Mouse (Mus musculus) liver, embryonic 16.5 days (tissue): Measurements from ENCODE around the gene Peli1. TPM values are rescaled to one million over a fixed set of nuclear protein-coding genes. Genes with fewer than 3 reads are reported as not detected.

Source experiments
- ATAC-seq: fragments of 200-750 bp; cut with Nextera tagmentation; 2 replicates; pipeline ENCODE4 v1.8.0; 2017; ENCODE audit warnings: low read depth, mild to moderate bottlenecking, moderate number of reproducible peaks, moderate library complexity
- H3K27ac ChIP-seq: fragments of 300-500 bp; sonication (generic); 2 replicates; pipeline ENCODE4 v1.5.1; 2014; ENCODE audit warnings: mild to moderate bottlenecking, low read length
- H3K27me3 ChIP-seq: fragments of 300-500 bp; sonication (generic); 2 replicates; pipeline ENCODE4 v1.6.1; 2014; ENCODE audit warnings: low read depth, low read length, mixed read lengths; ENCODE audit not compliant: control insufficient read depth, insufficient read depth
- H3K36me3 ChIP-seq: fragments of 300-500 bp; sonication (generic); 2 replicates; pipeline ENCODE4 v1.6.1; 2014; ENCODE audit warnings: mild to moderate bottlenecking; ENCODE audit not compliant: control insufficient read depth, insufficient read depth
- H3K4me1 ChIP-seq: fragments of 300-500 bp; sonication (generic); 2 replicates; pipeline ENCODE4 v1.6.1; 2014; ENCODE audit warnings: low read depth, low read length, mixed read lengths; ENCODE audit not compliant: control insufficient read depth
- H3K4me2 ChIP-seq: fragments of 300-500 bp; sonication (generic); 2 replicates; pipeline ENCODE4 v1.6.1; 2014; ENCODE audit warnings: low read depth, low read length, mixed read lengths
- H3K4me3 ChIP-seq: fragments of 300-500 bp; sonication (generic); 2 replicates; pipeline ENCODE4 v1.5.1; 2014; ENCODE audit warnings: low read depth, mild to moderate bottlenecking, low read length
- H3K9ac ChIP-seq: fragments of 300-500 bp; sonication (generic); 2 replicates; pipeline ENCODE4 v1.6.1; 2014; ENCODE audit warnings: low read depth, low read length
- H3K9me3 ChIP-seq: fragments of 300-500 bp; sonication (generic); replicated peaks from 2 replicates; pipeline ENCODE4 v1.6.1; 2016; ENCODE audit warnings: low read length; ENCODE audit not compliant: control insufficient read depth
- WGBS: fragments of 180-500 bp; shearing (Covaris S2); extraction: QIAGEN DNeasy Blood & Tissue Kit; methylation state at CpG from one replicate; pipeline ENCODE4 v1.1.7; 2014; ENCODE audit not compliant: insufficient replicate concordance; 5-methylcytosine and 5-hydroxymethylcytosine counted together
- polyA plus RNA-seq: library from polyadenylated mRNA; unstranded; fragments of >200 nt; fragmentation: Nextera tagmentation; extraction: Ambion mirVana; gene quantifications from 2 replicates; pipeline ENCODE4 v1.2.1, GENCODE M21; 2015

Gene Peli1
- polyA plus RNA-seq, 1 experiment from 2014 or later, result 9.4 TPM

GRCm38 (mm10) chr11:21102273-21103005 is 11.3 kb downstream of the Peli1 start:
- WGBS, result 81% methylated on average over 6 of the region's 6 CpGs
- no peaks in the 10 kb centered on the region for H3K9me3 ChIP-seq
- peaks cover 7% of the 10 kb centered on the region for H3K4me1 ChIP-seq
- H3K4me2 ChIP-seq, result no peak overlapping the region
- no peaks in the 10 kb centered on the region for H3K36me3 ChIP-seq
- H3K9ac ChIP-seq, result no peak overlapping the region
- no peak overlapping the region for H3K4me3 ChIP-seq
- no peak overlapping the region for H3K27ac ChIP-seq
- no peak for ATAC-seq
- no peaks in the 10 kb centered on the region for H3K27me3 ChIP-seq

DNA sequence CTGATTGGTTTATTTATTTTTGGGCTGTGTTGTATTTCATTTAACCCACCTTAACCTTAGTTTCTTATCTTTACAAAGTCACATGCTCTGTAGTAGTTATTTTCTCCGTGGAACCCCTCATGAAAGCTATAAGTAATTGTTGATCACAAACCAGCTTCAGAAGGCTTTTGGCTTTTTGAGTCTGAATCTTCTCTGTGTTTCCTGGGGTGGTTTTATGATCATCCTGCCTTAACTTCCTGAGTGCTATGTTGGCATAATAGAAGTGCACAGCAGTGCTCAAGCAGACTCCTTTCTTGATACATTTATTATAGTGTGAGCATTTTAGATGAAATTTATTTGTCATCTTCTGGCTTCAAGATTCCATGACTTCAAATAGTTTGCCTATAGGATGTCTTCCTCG is 12.1 kb downstream of the Peli1 start:
- H3K9me3 ChIP-seq, result no peaks in the 10 kb centered on the region
- no peak overlapping the region for H3K4me2 ChIP-seq
- ATAC-seq, result no peak
- no peaks in the 10 kb centered on the region for H3K36me3 ChIP-seq
- H3K9ac ChIP-seq, result no peak overlapping the region
- no peak overlapping the region for H3K4me3 ChIP-seq
- H3K4me1 ChIP-seq, result peaks cover 6% of the 10 kb centered on the region
- no peaks in the 10 kb centered on the region for H3K27me3 ChIP-seq
- H3K27ac ChIP-seq, result no peak overlapping the region
- WGBS, result 46% methylated on average over 2 of the region's 2 CpGs

DNA sequence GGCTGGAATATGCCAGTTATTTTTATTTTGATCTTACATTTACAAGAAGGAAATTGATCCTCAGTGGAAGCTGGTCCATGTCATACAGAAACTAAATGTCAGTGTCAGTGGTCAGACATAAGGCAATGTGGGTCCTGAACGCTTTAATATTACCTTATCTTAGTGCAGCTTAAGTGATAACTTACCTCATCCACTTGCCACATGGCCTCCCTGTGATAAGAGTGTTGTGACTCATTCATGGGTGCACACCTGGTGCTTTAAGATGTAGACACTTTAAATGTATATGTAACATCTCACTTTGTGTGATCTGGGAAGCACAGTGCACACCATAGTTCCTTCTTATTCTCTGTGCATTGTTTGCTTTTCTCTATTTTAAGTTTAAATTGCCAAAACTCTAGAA is 14.3 kb downstream of the Peli1 start:
- peak; percentile 65 for ATAC-seq
- no peak overlapping the region for H3K4me2 ChIP-seq
- H3K27ac ChIP-seq, result no peak overlapping the region
- no peaks in the 10 kb centered on the region for H3K27me3 ChIP-seq
- no peaks in the 10 kb centered on the region for H3K36me3 ChIP-seq
- H3K4me1 ChIP-seq, result peaks cover 2% of the 10 kb centered on the region; the same call in 1 of the 2 replicates
- no peak overlapping the region for H3K9ac ChIP-seq
- H3K4me3 ChIP-seq, result no peak overlapping the region
- WGBS, result 16% methylated on average over 1 of the region's 1 CpGs
- no peaks in the 10 kb centered on the region for H3K9me3 ChIP-seq

DNA sequence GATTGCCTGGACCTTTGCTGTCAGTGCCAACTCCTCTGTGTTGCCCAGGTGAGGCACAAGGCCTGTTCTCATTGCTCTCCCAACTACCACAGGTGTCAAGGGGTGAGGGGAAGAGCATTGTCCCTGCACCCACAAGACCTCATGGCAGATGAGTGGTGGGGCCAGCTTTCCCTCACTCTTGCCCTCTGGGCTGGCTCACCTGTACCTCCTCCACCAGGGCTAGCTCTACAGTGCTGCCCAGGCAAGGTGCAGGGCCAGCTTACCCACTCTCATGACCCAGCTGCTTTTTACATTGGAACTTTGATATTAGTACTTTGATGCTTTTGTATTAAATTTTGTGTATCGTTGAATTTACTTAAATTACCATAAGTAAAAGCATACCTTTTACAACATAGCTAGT is 16.0 kb downstream of the Peli1 start:
- no peaks in the 10 kb centered on the region for H3K27me3 ChIP-seq
- no peaks in the 10 kb centered on the region for H3K36me3 ChIP-seq
- ATAC-seq, result no peak
- no peak overlapping the region for H3K27ac ChIP-seq
- H3K4me3 ChIP-seq, result no peak overlapping the region
- peaks cover 2% of the 10 kb centered on the region; the same call in 1 of the 2 replicates for H3K4me1 ChIP-seq
- H3K9me3 ChIP-seq, result no peaks in the 10 kb centered on the region
- no peak overlapping the region for H3K9ac ChIP-seq
- no peak overlapping the region for H3K4me2 ChIP-seq
- WGBS, result 89% methylated on average over 1 of the region's 1 CpGs

DNA sequence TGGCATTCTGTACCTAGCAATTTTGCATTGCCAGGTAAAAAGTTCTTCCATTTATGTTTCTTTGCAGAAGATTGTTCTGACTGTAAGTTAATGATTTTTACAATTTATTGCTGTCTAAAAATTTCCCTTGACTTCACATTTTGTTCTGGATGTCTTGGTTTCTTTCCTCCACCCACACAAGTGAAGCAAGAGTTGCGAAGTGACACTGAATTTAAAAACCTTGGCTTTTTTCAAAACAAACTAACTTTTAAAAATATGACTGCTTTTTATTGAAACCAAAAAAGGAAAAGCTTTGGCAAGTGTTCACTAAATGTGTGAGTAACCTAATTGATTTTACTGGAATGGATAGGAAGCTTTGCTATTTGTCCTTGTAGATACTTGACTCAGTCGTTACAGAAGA is 18.2 kb downstream of the Peli1 start:
- Histone ChIP-seq H3K4me2 (no peak overlapping the region), H3K27me3 (no peaks in the 10 kb centered on the region), H3K27ac (no peak overlapping the region), H3K4me1 (peaks cover 2% of the 10 kb centered on the region; the same call in 1 of the 2 replicates), H3K9me3 (no peaks in the 10 kb centered on the region), H3K4me3 (no peak overlapping the region), H3K36me3 (no peaks in the 10 kb centered on the region), H3K9ac (no peak overlapping the region)
- ATAC-seq, result no peak
- 80% methylated on average over 2 of the region's 2 CpGs for WGBS

- Histone ChIP-seq H3K27me3 (no peaks in the 10 kb centered on the region), H3K36me3 (no peaks in the 10 kb centered on the region), H3K4me3 (no peak overlapping the region), H3K9ac (no peak overlapping the region), H3K9me3 (no peaks in the 10 kb centered on the region), H3K4me1 (no peaks in the 10 kb centered on the region), H3K27ac (no peak overlapping the region), H3K4me2 (no peak overlapping the region)
- WGBS, result 85% methylated on average over 2 of the region's 2 CpGs
- no peak for ATAC-seq
These were observed 23.4 kb downstream of the Peli1 start for GRCm38 (mm10) chr11:21114516-21114915.

DNA sequence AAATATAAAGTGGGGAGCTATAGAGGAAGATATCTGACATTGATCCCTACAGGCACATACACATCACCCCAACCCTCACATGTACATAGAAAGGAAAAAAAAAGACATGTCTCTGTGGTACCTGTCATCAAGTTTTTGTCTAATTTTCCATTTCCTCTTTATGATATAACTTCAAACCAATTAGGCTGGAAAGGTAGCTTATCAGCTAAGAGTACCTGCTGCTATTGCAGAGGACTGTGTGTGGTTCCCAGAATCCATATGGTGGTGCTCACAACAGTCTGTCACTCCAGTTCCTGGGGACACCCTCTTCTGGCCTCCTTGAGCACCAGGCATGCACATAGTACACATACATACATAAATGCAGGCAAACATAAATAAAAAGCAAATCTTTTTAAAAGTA is 24.7 kb downstream of the Peli1 start:
- H3K4me2 ChIP-seq, result no peak overlapping the region
- no peaks in the 10 kb centered on the region for H3K36me3 ChIP-seq
- no peak for ATAC-seq
- H3K27ac ChIP-seq, result no peak overlapping the region
- H3K9ac ChIP-seq, result no peak overlapping the region
- H3K4me3 ChIP-seq, result no peak overlapping the region
- no peaks in the 10 kb centered on the region for H3K27me3 ChIP-seq
- H3K9me3 ChIP-seq, result no peaks in the 10 kb centered on the region
- H3K4me1 ChIP-seq, result no peaks in the 10 kb centered on the region

DNA sequence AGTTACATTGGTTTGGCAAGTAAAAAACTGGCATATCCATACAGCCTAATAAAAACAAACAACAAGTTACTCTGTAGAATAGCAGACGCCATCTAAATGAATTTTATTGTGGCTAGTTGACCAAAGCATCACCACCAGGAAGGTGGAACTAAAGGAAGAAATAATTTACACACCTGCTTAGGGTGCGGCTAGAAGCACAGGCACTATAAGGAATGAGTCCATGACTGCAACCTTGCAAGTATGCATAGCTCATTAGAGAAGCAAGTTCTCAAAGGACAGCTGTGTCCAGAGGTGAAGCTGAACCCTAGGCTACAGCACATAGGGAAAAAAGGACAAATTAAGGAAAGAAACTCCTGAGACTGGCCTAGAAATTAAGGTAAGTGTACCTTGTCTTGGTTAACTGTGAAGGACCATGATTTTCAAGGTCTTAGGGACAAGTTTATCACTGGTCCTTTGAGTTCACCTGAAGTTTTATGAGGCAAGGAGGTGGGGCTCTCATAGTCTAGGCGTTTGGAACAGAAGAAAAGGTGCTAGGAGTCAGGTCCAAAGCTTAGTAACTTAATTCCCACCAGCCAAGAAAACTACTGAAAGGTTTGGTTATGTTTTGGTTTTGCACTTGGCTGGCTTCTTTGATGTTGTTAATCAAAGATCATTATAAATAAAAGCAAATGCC is 25.7 kb downstream of the Peli1 start:
- no peak for ATAC-seq
- WGBS, result 71% methylated on average over 3 of the region's 3 CpGs
- Histone ChIP-seq H3K36me3 (no peaks in the 10 kb centered on the region), H3K9me3 (no peaks in the 10 kb centered on the region), H3K4me3 (no peak overlapping the region), H3K4me1 (peaks cover 2% of the 10 kb centered on the region), H3K9ac (no peak overlapping the region), H3K27me3 (no peaks in the 10 kb centered on the region), H3K27ac (no peak overlapping the region), H3K4me2 (no peak overlapping the region)

DNA sequence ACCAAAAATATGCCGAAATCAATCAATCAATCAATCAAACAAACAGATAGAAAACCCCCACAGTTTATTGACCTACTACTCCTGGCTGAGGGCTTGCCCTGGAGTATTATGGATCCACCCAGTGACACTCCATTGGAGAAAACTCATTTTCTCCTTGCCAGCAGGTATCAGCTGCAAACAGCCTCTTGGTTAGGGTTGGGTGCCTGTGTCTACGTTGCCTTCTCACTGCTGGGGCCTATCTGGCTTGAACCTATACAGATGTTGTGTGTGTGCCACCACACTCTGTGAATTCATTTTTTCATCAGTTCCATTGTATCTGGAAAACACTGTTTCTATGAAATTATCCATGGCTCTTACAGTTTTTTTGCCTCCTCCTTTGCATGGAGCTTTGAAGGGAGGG is 30.6 kb downstream of the Peli1 start:
- Histone ChIP-seq H3K4me3 (no peak overlapping the region), H3K36me3 (no peaks in the 10 kb centered on the region), H3K9ac (no peak overlapping the region), H3K27ac (no peak overlapping the region), H3K27me3 (no peaks in the 10 kb centered on the region), H3K9me3 (no peaks in the 10 kb centered on the region), H3K4me2 (no peak overlapping the region), H3K4me1 (peaks cover 5% of the 10 kb centered on the region)
- WGBS, result 44% methylated on average over 2 of the region's 2 CpGs
- no peak for ATAC-seq
